Mouse (Mus musculus) gastrocnemius, adult 2 months (tissue): ENCODE data around the gene Pde11a. TPM values are rescaled to one million over a fixed set of nuclear protein-coding genes. Genes with fewer than 3 reads are reported as not detected.
A peak's percentile ranks its signal among the peaks of the same experiment; 100 is the strongest.

Source experiments
- DNase-seq: peaks from one replicate; pipeline ENCODE4 v3.0.0; 2022
- H3K27ac ChIP-seq: fragments of 200-600 bp; 2 replicates; pipeline ENCODE4 v1.8.1; 2022; ENCODE audit warnings: mild to moderate bottlenecking
- H3K4me3 ChIP-seq: fragments of 200-600 bp; 2 replicates; pipeline ENCODE4 v1.8.1; 2022; ENCODE audit warnings: mild to moderate bottlenecking, moderate library complexity
- CTCF ChIP-seq: fragments of 200-600 bp; IDR thresholded peaks from 2 replicates; pipeline ENCODE4 v1.8.1; 2022; ENCODE audit warnings: antibody characterized with exemption, mild to moderate bottlenecking, moderate library complexity
- intact Hi-C: fragments of 180-260 bp; cut with DNase I; formaldehyde crosslinking; loops from one replicate; pipeline ENCODE4 v1.15.1; 2025
- total RNA-seq, 2 experiments: library from RNA; stranded (reverse); gene quantifications; 2 replicates each; pipeline ENCODE4 v1.2.3; 2021

Gene Pde11a
- total RNA-seq, 2 experiments from 2014 or later = 0.17 to 0.33 TPM

DNA sequence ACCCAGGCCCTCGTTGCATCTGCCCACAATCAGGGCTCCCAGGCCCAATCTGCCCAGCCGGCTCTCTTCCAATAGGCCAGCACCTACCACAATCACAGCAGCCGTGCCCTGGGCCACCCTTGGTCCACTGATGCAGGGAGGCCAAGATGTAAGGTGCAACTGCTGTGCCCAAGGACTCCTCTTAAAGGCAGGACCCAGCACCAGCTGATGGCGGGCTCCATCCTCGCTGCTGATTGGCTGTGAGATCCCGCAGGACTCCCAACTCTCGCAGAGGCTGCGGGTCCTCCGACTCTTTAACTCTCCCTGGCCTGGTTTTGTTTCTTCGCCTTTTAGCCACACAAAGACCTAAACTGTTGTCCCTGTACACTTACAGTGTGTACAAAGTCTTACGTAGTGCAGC lies 21.7 kb upstream of the Pde11a start, which contains the start of gene Cyct:
Gene Cyct, minus strand, starts transcription at position 225 of the 400 bp plus-strand sequence.
- no peak for TF ChIP-seq CTCF
- Histone ChIP-seq H3K4me3 (no peak within 1 kb of the TSS), H3K27ac (no peak within 1 kb of the TSS)
- DNase-seq = no peak
- intact Hi-C loops = loop anchor here (10.0 kb wide), 1 partner anchor 225 kb away; no protein-coding TSS in a partner anchor

DNA sequence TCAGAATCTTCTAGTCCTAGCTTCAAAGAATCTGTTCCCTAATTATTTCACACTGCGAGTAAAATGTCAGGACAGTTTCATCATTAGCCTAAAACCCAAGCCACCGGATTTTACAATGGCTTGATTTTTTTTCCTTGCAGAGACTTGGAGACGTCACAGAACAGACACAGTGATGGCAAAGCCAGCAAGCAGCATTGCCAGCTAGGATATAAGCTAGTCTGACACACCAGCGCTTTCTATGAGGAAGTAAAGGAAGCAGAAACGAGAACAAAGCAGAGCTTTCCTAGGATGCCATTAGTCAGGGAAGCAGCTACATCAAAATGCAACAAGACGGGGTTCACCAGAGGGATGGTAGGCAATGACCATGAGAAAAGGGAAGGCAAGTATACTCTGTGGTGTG lies 9.3 kb upstream of the Pde11a start:
- no peak overlapping the region for H3K27ac ChIP-seq
- no peak for TF ChIP-seq CTCF
- H3K4me3 ChIP-seq = no peak overlapping the region
- intact Hi-C loops = no loop called here
- no peak for DNase-seq

DNA sequence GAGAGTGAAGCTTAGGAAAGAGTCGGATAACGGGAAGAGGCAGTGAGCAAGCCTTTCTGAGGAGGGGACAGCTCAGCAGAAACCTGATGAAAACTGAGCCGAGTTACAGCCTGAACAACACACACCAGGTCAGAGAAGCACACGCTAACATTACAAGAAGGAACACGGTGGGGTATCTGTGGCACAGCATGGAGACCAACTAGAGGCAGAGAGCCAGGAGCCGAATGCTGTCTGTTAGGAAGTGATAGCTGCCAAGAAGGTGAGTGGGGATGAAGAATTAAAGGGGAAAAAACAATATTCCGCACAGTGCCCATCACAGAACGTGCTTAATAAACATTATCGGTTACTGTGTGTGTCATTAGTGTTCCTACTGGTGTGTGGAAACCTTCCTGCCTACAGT lies 3.6 kb upstream of the Pde11a start:
- no peak for TF ChIP-seq CTCF
- DNase-seq = no peak
- Histone ChIP-seq H3K27ac (no peak overlapping the region), H3K4me3 (no peak overlapping the region)
- intact Hi-C loops = no loop called here

DNA sequence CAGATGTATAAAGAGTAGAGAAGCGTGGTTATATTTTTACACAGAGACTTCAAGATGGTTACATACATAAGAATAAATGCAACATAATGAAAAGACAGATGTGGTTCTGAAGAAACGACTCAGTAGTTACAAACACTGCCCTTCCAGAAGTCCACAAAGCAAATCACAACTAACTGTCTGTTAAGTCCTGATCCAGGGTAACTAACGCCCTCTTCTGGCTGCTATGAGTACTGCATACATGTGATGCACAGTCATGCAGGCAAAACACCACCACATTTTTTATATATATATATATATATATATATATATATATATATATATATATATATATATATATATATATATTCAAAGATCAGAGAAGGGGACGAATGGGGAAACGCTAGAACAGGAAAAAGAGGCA lies 4.0 kb downstream of the Pde11a start:
- DNase-seq = no peak
- Histone ChIP-seq H3K27ac (no peak overlapping the region), H3K4me3 (no peak overlapping the region)
- intact Hi-C loops = no loop called here
- peak; percentile 18; the same call in 1 of the 2 replicates for TF ChIP-seq CTCF

DNA sequence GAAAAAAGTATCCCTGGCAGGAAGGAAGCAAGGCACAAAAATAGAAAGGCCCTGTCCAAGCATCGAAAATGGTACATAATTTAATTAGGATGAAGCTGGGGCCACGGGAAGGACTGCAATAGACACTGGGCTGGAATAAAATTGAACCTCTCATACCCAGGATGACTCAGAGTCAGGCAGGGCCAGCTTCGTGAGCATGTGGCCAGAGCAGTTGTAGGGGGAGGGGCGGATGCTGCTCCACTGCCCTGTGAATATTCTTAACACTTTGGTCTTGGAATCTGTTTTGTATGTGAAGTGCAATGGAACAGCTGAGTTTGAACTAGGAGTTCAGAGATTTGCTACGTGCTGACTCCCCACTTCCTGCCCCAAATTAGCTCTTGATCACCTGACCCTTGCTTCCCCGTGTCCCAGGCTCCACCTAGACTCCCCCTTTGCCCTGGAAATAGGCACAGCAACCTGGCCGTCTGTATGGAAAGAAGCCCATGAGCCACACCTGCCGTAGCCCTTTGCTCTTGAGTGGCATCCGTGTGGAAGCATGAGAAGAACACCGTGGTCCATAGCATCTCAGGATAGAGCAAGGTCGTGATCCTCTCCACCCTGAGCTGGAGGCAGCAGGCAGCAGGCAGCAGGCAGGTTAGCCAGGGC lies 6.3 kb downstream of the Pde11a start:
- intact Hi-C loops = no loop called here
- DNase-seq = no peak
- Histone ChIP-seq H3K27ac (no peak overlapping the region), H3K4me3 (no peak overlapping the region)
- no peak for TF ChIP-seq CTCF

DNA sequence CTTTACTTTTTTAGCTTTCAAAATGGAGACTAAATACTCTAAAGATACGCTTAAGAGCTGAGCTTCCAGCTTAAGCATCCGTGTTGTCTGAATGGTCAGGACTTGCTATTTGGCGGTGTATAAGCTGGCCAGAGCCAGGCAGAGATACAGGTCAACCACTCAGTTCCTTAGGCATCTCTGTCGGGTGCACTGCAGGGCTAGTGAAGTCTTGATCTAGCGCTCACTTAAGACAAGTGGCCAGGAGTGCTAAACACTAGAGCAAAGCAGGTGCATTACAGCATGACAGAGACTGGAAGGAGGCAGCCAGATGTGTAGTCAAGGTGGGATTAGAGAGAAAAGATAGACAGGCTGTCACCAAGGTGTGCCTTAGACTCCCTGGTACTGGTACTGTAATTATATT lies 8.5 kb downstream of the Pde11a start:
- Histone ChIP-seq H3K4me3 (no peak overlapping the region), H3K27ac (no peak overlapping the region)
- intact Hi-C loops = no loop called here
- no peak for DNase-seq
- no peak for TF ChIP-seq CTCF

DNA sequence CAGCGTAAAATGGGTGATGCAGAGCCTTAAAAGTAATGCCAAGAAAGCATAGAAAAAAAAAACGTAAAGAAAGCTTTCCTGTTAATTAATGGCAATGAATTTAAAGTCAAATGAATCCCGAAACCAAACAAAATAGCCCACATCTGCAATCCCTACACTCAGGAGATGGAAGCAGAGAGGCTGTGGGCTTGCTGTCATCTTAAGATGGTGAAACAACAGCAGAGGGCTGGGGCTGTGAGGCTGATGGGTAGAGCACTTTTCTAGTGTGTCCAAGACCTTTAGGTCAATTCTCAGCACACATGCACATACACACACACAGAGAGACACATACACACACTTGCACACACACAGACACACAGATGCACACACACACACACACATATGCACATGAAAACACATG lies 12.4 kb downstream of the Pde11a start:
- H3K4me3 ChIP-seq = no peak overlapping the region
- intact Hi-C loops = no loop called here
- DNase-seq = no peak
- no peak for TF ChIP-seq CTCF
- H3K27ac ChIP-seq = no peak overlapping the region

DNA sequence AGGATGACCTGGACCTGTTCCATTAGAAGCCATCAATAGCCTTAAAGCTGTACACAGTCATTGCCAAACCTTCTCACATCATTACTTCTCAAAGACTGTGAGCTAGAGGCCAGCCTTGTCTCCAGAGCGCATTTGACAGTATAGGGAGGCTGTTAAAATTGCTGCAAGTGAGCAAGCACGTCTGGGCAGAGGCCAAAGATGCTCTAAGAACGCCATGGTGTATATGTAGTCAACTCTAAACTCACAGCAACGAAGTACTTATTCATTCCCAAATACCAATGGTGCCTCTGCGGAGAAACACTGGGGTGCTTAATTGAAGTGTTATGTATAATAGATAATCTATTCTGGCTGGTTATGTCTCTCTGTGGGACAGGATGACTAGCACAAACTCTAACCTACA lies 14.1 kb downstream of the Pde11a start:
- TF ChIP-seq CTCF = no peak

DNA sequence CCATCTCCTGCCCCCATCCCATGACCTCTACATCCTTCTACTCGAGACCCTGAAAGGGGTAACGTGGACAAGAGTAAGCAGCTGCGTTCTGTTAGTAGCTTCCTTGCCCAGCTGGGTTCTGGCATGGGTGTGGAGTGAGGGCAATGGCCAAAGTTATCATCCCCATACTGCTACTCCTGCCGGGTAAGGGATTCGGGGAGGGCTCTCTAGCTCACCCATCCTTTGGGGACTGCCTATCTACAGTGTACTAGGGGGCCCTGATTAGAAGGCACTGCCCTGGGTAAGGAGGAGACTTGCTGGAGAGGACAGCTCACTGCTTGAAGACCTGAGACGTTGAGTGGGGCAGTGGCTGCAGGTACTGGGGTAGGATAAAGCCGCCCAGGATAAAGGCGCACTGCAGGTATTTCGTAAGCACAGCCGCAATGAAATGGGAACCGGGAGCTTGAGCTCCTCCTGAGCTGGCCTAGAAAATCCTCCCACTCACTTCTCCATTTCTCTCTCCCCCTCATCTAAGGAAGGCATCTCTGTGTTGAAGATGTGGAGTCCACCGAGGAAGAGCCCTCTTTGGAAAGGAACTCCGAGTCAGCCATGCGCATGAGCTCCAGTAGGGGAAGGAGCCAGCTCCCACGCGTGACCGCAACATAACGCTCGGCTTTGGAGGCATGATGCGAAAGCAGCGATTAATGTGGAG lies 15.2 kb downstream of the Pde11a start:
- intact Hi-C loops = no loop called here
- Histone ChIP-seq H3K27ac (no peak overlapping the region), H3K4me3 (no peak overlapping the region)
- DNase-seq = no peak
- TF ChIP-seq CTCF = no peak

More for the DNA sequence above, 14.1 kb downstream of the Pde11a start:
- no peak for DNase-seq
- H3K4me3 ChIP-seq = no peak overlapping the region
- intact Hi-C loops = no loop called here
- no peak overlapping the region for H3K27ac ChIP-seq

DNA sequence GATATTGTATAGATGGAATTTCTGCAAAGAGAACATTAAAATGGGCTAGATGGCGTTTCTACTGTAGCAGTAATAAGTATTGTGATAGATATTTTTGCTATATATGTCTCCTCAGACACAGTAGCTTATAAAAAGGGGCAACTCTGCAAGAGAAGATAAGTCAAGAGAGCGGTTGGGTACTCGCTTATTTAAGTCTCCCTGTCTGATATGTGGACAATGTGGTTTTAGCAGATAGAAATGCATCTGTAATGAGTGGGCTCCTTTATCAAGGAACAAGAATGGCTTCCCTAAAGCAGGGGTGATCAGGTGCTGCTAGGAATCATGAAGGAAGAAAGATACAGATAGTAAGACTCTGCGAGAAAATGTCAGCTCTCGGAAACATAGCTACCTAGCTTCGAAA lies 18.2 kb downstream of the Pde11a start:
- TF ChIP-seq CTCF = no peak
- Histone ChIP-seq H3K27ac (no peak overlapping the region), H3K4me3 (no peak overlapping the region)
- no peak for DNase-seq
- intact Hi-C loops = no loop called here

DNA sequence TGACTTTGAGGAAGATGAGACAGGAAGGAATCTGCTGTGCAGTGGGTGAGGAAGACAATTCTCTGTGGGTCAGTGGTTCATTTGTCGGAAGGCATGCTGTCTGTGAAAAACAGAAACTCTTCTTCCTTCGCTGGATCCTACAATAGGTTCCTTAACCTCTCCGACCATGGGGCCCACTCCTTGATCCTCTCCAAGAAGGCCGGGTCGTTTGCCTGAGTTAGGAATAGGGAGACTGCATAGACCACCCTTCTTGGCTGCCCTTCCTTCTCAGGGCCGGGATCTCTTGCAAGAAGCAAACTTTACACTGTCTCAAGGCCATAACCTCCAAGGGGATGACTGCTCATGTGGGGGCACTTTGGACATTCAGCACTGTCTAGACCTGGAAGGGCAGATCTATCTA lies 19.3 kb downstream of the Pde11a start:
- DNase-seq = no peak

DNA sequence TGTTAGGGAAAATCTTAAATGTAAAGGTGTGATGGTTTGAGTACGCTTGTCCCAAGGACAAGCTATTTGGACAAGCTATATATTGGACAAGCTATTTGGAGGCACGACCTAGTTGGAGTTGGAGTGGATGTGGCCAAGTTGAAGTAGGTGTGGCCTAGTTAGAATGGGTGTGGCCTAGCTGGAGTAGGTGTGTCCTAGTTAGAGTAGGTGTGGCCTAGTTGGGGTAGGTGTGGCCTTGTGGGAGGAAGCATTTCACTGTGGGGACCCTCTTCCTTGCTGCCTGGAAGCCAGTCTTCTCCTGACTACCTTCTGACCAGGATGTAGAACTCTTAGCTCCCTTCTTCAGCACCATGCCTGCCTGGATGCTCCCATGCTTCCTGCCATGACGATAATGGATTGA lies 50.9 kb downstream of the Pde11a start:
- H3K27ac ChIP-seq = no peak overlapping the region
- no peak overlapping the region for H3K4me3 ChIP-seq
- intact Hi-C loops = no loop called here
- no peak for DNase-seq
- TF ChIP-seq CTCF = no peak

More for the DNA sequence above, 19.3 kb downstream of the Pde11a start:
- no peak for TF ChIP-seq CTCF
- H3K4me3 ChIP-seq = no peak overlapping the region
- intact Hi-C loops = no loop called here
- H3K27ac ChIP-seq = no peak overlapping the region

DNA sequence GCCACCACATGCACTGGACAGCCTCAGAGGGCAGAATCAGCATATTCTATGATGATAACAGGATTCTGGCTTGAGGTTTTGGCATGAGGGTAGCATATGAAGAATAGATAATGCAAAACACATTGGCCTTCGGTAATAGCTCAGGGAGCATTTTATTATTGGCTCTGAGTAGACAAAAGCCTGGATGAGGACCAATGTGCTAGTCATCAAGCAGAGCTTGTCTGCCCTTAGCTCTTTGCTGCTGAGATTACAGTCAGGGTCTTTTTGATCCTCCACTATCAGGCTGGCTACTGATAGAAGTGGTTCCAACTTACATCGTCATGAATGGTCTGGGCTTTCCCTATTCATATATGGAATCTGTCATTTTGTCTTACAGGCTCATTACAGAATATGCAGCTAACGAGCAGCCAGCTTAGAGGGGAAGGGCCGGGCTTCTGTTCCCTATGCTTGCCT lies 52.3 kb downstream of the Pde11a start:
- Histone ChIP-seq H3K4me3 (no peak overlapping the region), H3K27ac (no peak overlapping the region)
- no peak for TF ChIP-seq CTCF
- DNase-seq = no peak
- intact Hi-C loops = no loop called here

DNA sequence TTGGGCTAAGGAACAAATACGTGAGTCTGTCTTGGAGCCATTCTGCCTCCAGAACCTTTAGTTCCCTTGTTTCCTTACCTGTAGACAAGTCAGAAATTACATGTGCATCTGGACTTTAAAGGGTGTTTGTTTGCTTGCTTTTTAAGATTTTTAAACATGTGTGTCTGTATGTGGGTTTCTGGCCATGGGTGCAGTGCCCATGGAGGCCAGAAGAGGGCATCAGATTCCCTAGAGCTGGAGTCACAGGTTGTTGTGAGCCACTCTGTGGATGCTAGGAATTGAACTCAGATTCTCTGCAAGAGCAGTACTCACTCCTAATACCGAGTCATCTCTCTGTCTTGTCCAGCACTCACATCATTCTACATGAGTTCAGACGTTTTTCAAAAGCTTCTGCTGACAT lies 53.4 kb downstream of the Pde11a start:
- intact Hi-C loops = no loop called here
- Histone ChIP-seq H3K27ac (no peak overlapping the region), H3K4me3 (no peak overlapping the region)
- DNase-seq = no peak
- peak; percentile 21; the same call in 1 of the 2 replicates for TF ChIP-seq CTCF
